Mouse (Mus musculus) heart, adult 10 weeks (tissue): Measurements from ENCODE around the gene Fastkd2. TPM values are rescaled to one million over a fixed set of nuclear protein-coding genes. Genes with fewer than 3 reads are reported as not detected.

Experiments used
- polyA plus RNA-seq: library from polyadenylated mRNA; stranded (reverse); fragments of 350-450 nt; fragmentation: Illumina TruSeq; extraction: RNeasy Lipid Tissue Mini Kit (QIAGEN cat#74804); gene quantifications from one replicate; pipeline ENCODE4 v1.2.3, GENCODE M21; 2014; ENCODE audit warnings: low read depth, low replicate concordance

Fastkd2 gene
- 25.8 TPM for polyA plus RNA-seq

GRCm38 (mm10) chr1:63730240-63730771, at the start of gene Fastkd2, which contains the start of gene Mdh1b:
Gene Fastkd2 (plus strand): TSS chr1:63730614.
Gene Mdh1b (minus strand): TSS chr1:63730318.

GRCm38 (mm10) chr1:63686827-63687226, 43.6 kb upstream of the Fastkd2 start, which contains the start of gene Dytn:
Gene Dytn (minus strand): TSS chr1:63686927.

GRCm38 (mm10) chr1:63769167-63769566, 38.8 kb downstream of the Fastkd2 start, which contains the start of gene 4933402D24Rik:
Gene 4933402D24Rik (minus strand): TSS chr1:63769267.

Other genes starting within 250 kb of the Fastkd2 start
- not detected for gene Gm39653, start 114.6 kb upstream of the Fastkd2 start, polyA plus RNA-seq
- not detected for gene Dytn, start 43.7 kb upstream of the Fastkd2 start, polyA plus RNA-seq
- gene Mdh1b, start 296 bp upstream of the Fastkd2 start, polyA plus RNA-seq, result not detected
- gene 4933402D24Rik, start 38.7 kb downstream of the Fastkd2 start, polyA plus RNA-seq, result not detected